25 mouse cellular contexts compared by ENCODE assay signal in the genomic region with DNA sequence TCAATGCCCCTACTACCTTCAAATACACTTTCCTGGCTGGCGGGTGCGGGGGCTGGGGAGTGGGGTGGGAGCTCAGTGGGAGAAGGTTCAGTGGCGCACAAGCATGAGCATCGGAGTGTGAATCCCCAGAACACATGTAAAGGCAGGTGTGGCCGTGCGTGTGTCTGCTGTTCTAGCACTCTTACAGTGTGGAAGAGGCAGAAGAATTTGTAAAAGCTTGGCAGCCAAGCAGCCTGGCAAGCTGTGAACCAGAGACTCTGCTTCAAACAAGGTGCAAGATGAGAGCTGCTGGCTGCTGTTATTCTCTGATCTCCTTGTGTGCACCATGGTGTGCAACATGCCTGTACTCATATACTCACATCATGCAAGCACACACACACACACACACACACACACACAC. TPM values are rescaled to one million over a fixed set of nuclear protein-coding genes. Genes with fewer than 3 reads are reported as not detected.
DNase-seq lines count a peak whose midpoint lies in the region; ATAC-seq and TF ChIP-seq lines count a peak whose summit lies in the region.
"Had no signal": no experiment of that assay in that cellular context is flagged by ENCODE, and none has a peak within 500 bp of the region (broad histone marks: within the 10 kb centered on the region; RNA-seq: fewer than 3 reads in every experiment).

No protein-coding gene starts in this region.

- H3K27ac ChIP-seq in forebrain, postnatal 0 days (ENCODE audit: low read depth, low read length): no peak overlapping the region
- H3K27ac ChIP-seq in forebrain, embryonic 12.5 days: no peak overlapping the region
- no peak overlapping the region for H3K27ac ChIP-seq in lung, embryonic 14.5 days (ENCODE audit: low read depth)
- H3K27ac ChIP-seq: embryonic facial prominence, embryonic 12.5 days; embryonic facial prominence, embryonic 15.5 days; heart, embryonic 15.5 days; hindbrain, embryonic 14.5 days had no signal

- no peaks in the 10 kb centered on the region for H3K9me3 ChIP-seq in forebrain, postnatal 0 days (ENCODE audit: low read length)
- H3K9me3 ChIP-seq in forebrain, embryonic 12.5 days: no peaks in the 10 kb centered on the region
- H3K9me3 ChIP-seq in lung, embryonic 14.5 days (ENCODE audit: low read depth, low read length): no peaks in the 10 kb centered on the region
- H3K9me3 ChIP-seq: embryonic facial prominence, embryonic 12.5 days; embryonic facial prominence, embryonic 15.5 days; G1E; heart, embryonic 12.5 days; heart, embryonic 15.5 days had no signal

- H3K27me3 ChIP-seq in forebrain, postnatal 0 days (ENCODE audit: insufficient read depth, low read length): no peaks in the 10 kb centered on the region
- no peaks in the 10 kb centered on the region for H3K27me3 ChIP-seq in forebrain, embryonic 12.5 days
- no peaks in the 10 kb centered on the region for H3K27me3 ChIP-seq in lung, embryonic 14.5 days (ENCODE audit: insufficient read depth, low read length)
- H3K27me3 ChIP-seq: CH12.LX; embryonic facial prominence, embryonic 12.5 days; embryonic facial prominence, embryonic 15.5 days; heart, embryonic 12.5 days; heart, embryonic 15.5 days; Patski had no signal

- H3K4me3 ChIP-seq in forebrain, postnatal 0 days (ENCODE audit: low read depth, low read length): no peak overlapping the region
- no peak overlapping the region for H3K4me3 ChIP-seq in forebrain, embryonic 12.5 days (replicated peaks)
- H3K4me3 ChIP-seq in lung, embryonic 14.5 days (ENCODE audit: low read depth, low read length): no peak overlapping the region
- H3K4me3 ChIP-seq: embryonic facial prominence, embryonic 12.5 days; embryonic facial prominence, embryonic 15.5 days; heart, embryonic 12.5 days; heart, embryonic 15.5 days had no signal

- H3K4me2 ChIP-seq in forebrain, postnatal 0 days (ENCODE audit: low read depth): no peak overlapping the region
- H3K4me2 ChIP-seq in forebrain, embryonic 12.5 days: no peak overlapping the region
- H3K4me2 ChIP-seq in lung, embryonic 14.5 days: no peak overlapping the region
- H3K4me2 ChIP-seq: embryonic facial prominence, embryonic 12.5 days; embryonic facial prominence, embryonic 15.5 days; heart, embryonic 12.5 days; heart, embryonic 15.5 days; hindbrain, embryonic 14.5 days had no signal

- H3K9ac ChIP-seq in forebrain, postnatal 0 days: no peak overlapping the region
- no peak overlapping the region for H3K9ac ChIP-seq in forebrain, embryonic 12.5 days
- no peak overlapping the region for H3K9ac ChIP-seq in lung, embryonic 14.5 days
- H3K9ac ChIP-seq: embryonic facial prominence, embryonic 12.5 days; embryonic facial prominence, embryonic 15.5 days; heart, embryonic 12.5 days; heart, embryonic 15.5 days; hindbrain, embryonic 14.5 days had no signal

- peak; percentile 21 for DNase-seq in forebrain, postnatal 0 days
- peak; percentile 50 for DNase-seq in lung, embryonic 14.5 days
- DNase-seq in lung, postnatal 10 days: no peak
- peak; percentile 10 for DNase-seq in right cerebral cortex, postnatal 25 days
- no peak for DNase-seq in right cerebral cortex, adult 18-20 months
- DNase-seq: adrenal gland, adult 2 months; adrenal gland, postnatal 14 days; B cell, adult 2 months; cerebellum, adult 18-20 months; cerebellum, adult 9-10 months; cerebellum, postnatal 14 days; gastrocnemius, postnatal 25 days; heart, adult 18-20 months; heart, postnatal 10 days; heart, postnatal 36 days had no signal

- ATAC-seq in forebrain, postnatal 0 days: peak; percentile 66
- no peak for ATAC-seq in forebrain, embryonic 12.5 days (ENCODE audit: low FRiP score)
- ATAC-seq in lung, embryonic 14.5 days (ENCODE audit: insufficient read depth): no peak
- no peak for ATAC-seq in monocyte, adult 5-6 weeks (replicated peaks; ENCODE audit: insufficient number of reproducible peaks, low FRiP score, low TSS enrichment, poor library complexity, severe bottlenecking)
- ATAC-seq: Patski had no signal

- no peak for TF ChIP-seq CTCF in forebrain, postnatal 0 days (IDR thresholded peaks at IDR 0.05; ENCODE audit: low read depth)
- TF ChIP-seq CTCF in lung, embryonic 14.5 days (IDR thresholded peaks at IDR 0.05; ENCODE audit: low read depth): no peak

- no peaks in the 10 kb centered on the region for H3K4me1 ChIP-seq in forebrain, postnatal 0 days (ENCODE audit: insufficient read depth)
- 0 out of 2 replicates have a peak, but pooled peaks cover 3% of the 10 kb centered on the region for H3K4me1 ChIP-seq in forebrain, embryonic 12.5 days
- peaks cover 18% of the 10 kb centered on the region for H3K4me1 ChIP-seq in lung, embryonic 14.5 days (ENCODE audit: insufficient read depth)
- H3K4me1 ChIP-seq: embryonic facial prominence, embryonic 12.5 days; embryonic facial prominence, embryonic 15.5 days had no signal

- no peaks in the 10 kb centered on the region for H3K36me3 ChIP-seq in forebrain, postnatal 0 days (ENCODE audit: insufficient read depth)
- no peaks in the 10 kb centered on the region for H3K36me3 ChIP-seq in forebrain, embryonic 12.5 days (replicated peaks)
- no peaks in the 10 kb centered on the region for H3K36me3 ChIP-seq in lung, embryonic 14.5 days (ENCODE audit: insufficient read depth)
- H3K36me3 ChIP-seq: embryonic facial prominence, embryonic 12.5 days; embryonic facial prominence, embryonic 15.5 days; G1E; heart, embryonic 12.5 days; heart, embryonic 15.5 days had no signal

- 77% methylated on average over 6 of the region's 6 CpGs for WGBS in forebrain, postnatal 0 days
- 93% methylated on average over 6 of the region's 6 CpGs for WGBS in forebrain, embryonic 12.5 days
- 85% methylated on average over 6 of the region's 6 CpGs for WGBS in lung, embryonic 14.5 days

RNA-seq across cellular contexts. Expression of a gene that starts 11.1 kb away (rescaled TPM):
- total RNA-seq in forebrain, postnatal 0 days (2014; rRNA removed): 0.46 and 0.62 TPM in 2 replicates
- polyA plus RNA-seq in forebrain, postnatal 0 days (2015; fragmentation: Nextera tagmentation; extraction: Ambion mirVana): 0.42 and 0.56 TPM in 2 replicates
- polyA plus RNA-seq in forebrain, embryonic 12.5 days (2016; fragmentation: Nextera tagmentation; extraction: Ambion mirVana): 1.3 and 2.6 TPM in 2 replicates
- polyA plus RNA-seq in lung, embryonic 14.5 days (2014; fragmentation: Nextera tagmentation; extraction: Ambion mirVana): 10.5 and 13.4 TPM in 2 replicates
- total RNA-seq in monocyte, adult 5-6 weeks (2017): 0.39 to 2.8 TPM in 2 of 3 replicates, not detected in the other
- total RNA-seq: G1E had no signal
- polyA plus RNA-seq: G1E had no signal

Comparison
In these comparisons a context has a peak if more than half of its experiments do, and no peak if none do; other contexts are left out.
1. DNase-seq: peak in forebrain, postnatal 0 days (single experiment), lung, embryonic 14.5 days (single experiment) and right cerebral cortex, postnatal 25 days (single experiment); none in lung, postnatal 10 days (single experiment) and right cerebral cortex, adult 18-20 months (single experiment).